Mouse (Mus musculus) embryonic facial prominence, embryonic 10.5 days (tissue): Measurements from ENCODE around the gene Emp1. TPM values are rescaled to one million over a fixed set of nuclear protein-coding genes. Genes with fewer than 3 reads are reported as not detected.
A peak's percentile ranks its signal among the peaks of the same experiment; 100 is the strongest.

Experiments
- DNase-seq: peaks from one replicate; pipeline ENCODE4 v3.0.0-alpha.2; 2017; ENCODE audit warnings: low spot score
- H3K27ac ChIP-seq: fragments of 300-500 bp; sonication (generic); replicated peaks from 2 replicates; pipeline ENCODE4 v1.5.1; 2016; ENCODE audit warnings: mild to moderate bottlenecking
- H3K27me3 ChIP-seq: fragments of 300-500 bp; sonication (generic); replicated peaks from 2 replicates; pipeline ENCODE4 v1.6.1; 2016; ENCODE audit warnings: low read depth, mild to moderate bottlenecking; ENCODE audit not compliant: poor library complexity, severe bottlenecking
- H3K36me3 ChIP-seq: fragments of 300-500 bp; sonication (generic); replicated peaks from 2 replicates; pipeline ENCODE4 v1.6.1; 2016; ENCODE audit warnings: mild to moderate bottlenecking, moderate library complexity
- H3K4me1 ChIP-seq: fragments of 300-500 bp; sonication (generic); 2 replicates; pipeline ENCODE4 v1.6.1; 2016
- H3K4me3 ChIP-seq: fragments of 300-500 bp; sonication (generic); 2 replicates; pipeline ENCODE4 v1.5.1; 2016; ENCODE audit warnings: mild to moderate bottlenecking, moderate library complexity
- H3K9me3 ChIP-seq: fragments of 300-500 bp; sonication (generic); 2 replicates; pipeline ENCODE4 v1.6.1; 2016; ENCODE audit warnings: mild to moderate bottlenecking
- WGBS: fragments of 180-500 bp; shearing (Covaris S2); methylation state at CpG from one replicate; pipeline ENCODE4 v1.1.7; 2016; 5-methylcytosine and 5-hydroxymethylcytosine counted together
- polyA plus RNA-seq: library from polyadenylated mRNA; unstranded; fragments of >200 nt; fragmentation: Nextera tagmentation; extraction: Ambion mirVana; gene quantifications from 2 replicates; pipeline ENCODE4 v1.2.1, GENCODE M21; 2016

Gene Emp1
- polyA plus RNA-seq, 1 experiment from 2014 or later: 7.7 TPM

GRCm38 (mm10) chr6:135397089-135397488 is 34.7 kb downstream of the Emp1 start:
- Histone ChIP-seq H3K36me3 (no peaks in the 10 kb centered on the region), H3K4me1 (no peaks in the 10 kb centered on the region), H3K4me3 (no peak overlapping the region), H3K27ac (no peak overlapping the region), H3K9me3 (no peaks in the 10 kb centered on the region), H3K27me3 (no peaks in the 10 kb centered on the region)
- 80% methylated on average over 4 of the region's 4 CpGs for WGBS
- DNase-seq: no peak

GRCm38 (mm10) chr6:135397788-135398187 is 35.4 kb downstream of the Emp1 start:
- no peaks in the 10 kb centered on the region for H3K4me1 ChIP-seq
- 88% methylated on average over 8 of the region's 8 CpGs for WGBS

GRCm38 (mm10) chr6:135398801-135399200 is 36.5 kb downstream of the Emp1 start:
- H3K27ac ChIP-seq: no peak overlapping the region
- DNase-seq: no peak
- H3K36me3 ChIP-seq: no peaks in the 10 kb centered on the region
- WGBS: 66% methylated on average over 5 of the region's 5 CpGs
- no peak overlapping the region for H3K4me3 ChIP-seq
- no peaks in the 10 kb centered on the region for H3K4me1 ChIP-seq
- H3K27me3 ChIP-seq: no peaks in the 10 kb centered on the region
- H3K9me3 ChIP-seq: no peaks in the 10 kb centered on the region

More at GRCm38 (mm10) chr6:135397788-135398187, 35.4 kb downstream of the Emp1 start:
- Histone ChIP-seq H3K36me3 (no peaks in the 10 kb centered on the region), H3K27ac (no peak overlapping the region), H3K4me3 (no peak overlapping the region), H3K27me3 (no peaks in the 10 kb centered on the region), H3K9me3 (no peaks in the 10 kb centered on the region)
- no peak for DNase-seq

GRCm38 (mm10) chr6:135400306-135400705 is 38.0 kb downstream of the Emp1 start:
- Histone ChIP-seq H3K36me3 (no peaks in the 10 kb centered on the region), H3K9me3 (no peaks in the 10 kb centered on the region), H3K4me3 (no peak overlapping the region), H3K4me1 (no peaks in the 10 kb centered on the region), H3K27me3 (no peaks in the 10 kb centered on the region), H3K27ac (no peak overlapping the region)
- peak; percentile 68 for DNase-seq
- 42% methylated on average over 3 of the region's 3 CpGs for WGBS

- Histone ChIP-seq H3K4me3 (no peak overlapping the region), H3K27me3 (no peaks in the 10 kb centered on the region), H3K4me1 (no peaks in the 10 kb centered on the region), H3K9me3 (no peaks in the 10 kb centered on the region), H3K36me3 (no peaks in the 10 kb centered on the region), H3K27ac (no peak overlapping the region)
- 89% methylated on average over 11 of the region's 11 CpGs for WGBS
- DNase-seq: no peak
These were observed 42.7 kb downstream of the Emp1 start for GRCm38 (mm10) chr6:135405093-135405492.

- no peaks in the 10 kb centered on the region for H3K27me3 ChIP-seq
- 79% methylated on average over 4 of the region's 4 CpGs for WGBS
- H3K4me3 ChIP-seq: no peak overlapping the region
- no peaks in the 10 kb centered on the region for H3K4me1 ChIP-seq
- DNase-seq: no peak
- no peaks in the 10 kb centered on the region for H3K36me3 ChIP-seq
- H3K9me3 ChIP-seq: no peaks in the 10 kb centered on the region
- no peak overlapping the region for H3K27ac ChIP-seq
These were observed 45.0 kb downstream of the Emp1 start for GRCm38 (mm10) chr6:135407323-135407722.

- Histone ChIP-seq H3K36me3 (no peaks in the 10 kb centered on the region), H3K9me3 (no peaks in the 10 kb centered on the region), H3K27ac (no peak overlapping the region), H3K27me3 (no peaks in the 10 kb centered on the region), H3K4me1 (no peaks in the 10 kb centered on the region), H3K4me3 (no peak overlapping the region)
- no peak for DNase-seq
- 87% methylated on average over 10 of the region's 10 CpGs for WGBS
These were observed 49.5 kb downstream of the Emp1 start for GRCm38 (mm10) chr6:135411712-135412319.

GRCm38 (mm10) chr6:135412649-135413048 is 50.3 kb downstream of the Emp1 start:
- DNase-seq: no peak
- H3K27ac ChIP-seq: no peak overlapping the region
- H3K4me1 ChIP-seq: no peaks in the 10 kb centered on the region
- H3K27me3 ChIP-seq: no peaks in the 10 kb centered on the region
- H3K9me3 ChIP-seq: no peaks in the 10 kb centered on the region
- no peaks in the 10 kb centered on the region for H3K36me3 ChIP-seq
- no peak overlapping the region for H3K4me3 ChIP-seq
- 88% methylated on average over 6 of the region's 6 CpGs for WGBS

- Histone ChIP-seq H3K27me3 (no peaks in the 10 kb centered on the region), H3K4me1 (no peaks in the 10 kb centered on the region), H3K36me3 (no peaks in the 10 kb centered on the region), H3K27ac (no peak overlapping the region), H3K9me3 (no peaks in the 10 kb centered on the region), H3K4me3 (no peak overlapping the region)
- 26% methylated on average over 5 of the region's 5 CpGs for WGBS
- DNase-seq: peak; percentile 63
These were observed 55.1 kb downstream of the Emp1 start for GRCm38 (mm10) chr6:135417459-135417858.

- Histone ChIP-seq H3K4me3 (no peak overlapping the region), H3K36me3 (no peaks in the 10 kb centered on the region), H3K27me3 (no peaks in the 10 kb centered on the region), H3K4me1 (no peaks in the 10 kb centered on the region), H3K9me3 (peaks cover 5% of the 10 kb centered on the region; the same call in 1 of the 2 replicates), H3K27ac (no peak overlapping the region)
- no peak for DNase-seq
- 86% methylated on average over 8 of the region's 8 CpGs for WGBS
These were observed 56.0 kb downstream of the Emp1 start for GRCm38 (mm10) chr6:135418223-135418824.

- no peak overlapping the region for H3K4me3 ChIP-seq
- H3K4me1 ChIP-seq: peaks cover 9% of the 10 kb centered on the region
- H3K36me3 ChIP-seq: no peaks in the 10 kb centered on the region
- no peak overlapping the region for H3K27ac ChIP-seq
- H3K27me3 ChIP-seq: no peaks in the 10 kb centered on the region
- peaks cover 1% of the 10 kb centered on the region; the same call in 1 of the 2 replicates for H3K9me3 ChIP-seq
- WGBS: 90% methylated on average over 2 of the region's 2 CpGs
- DNase-seq: no peak
These were observed 65.9 kb downstream of the Emp1 start for GRCm38 (mm10) chr6:135428246-135428645.

- Histone ChIP-seq H3K27me3 (no peaks in the 10 kb centered on the region), H3K9me3 (no peaks in the 10 kb centered on the region), H3K27ac (no peak overlapping the region), H3K36me3 (no peaks in the 10 kb centered on the region), H3K4me3 (no peak overlapping the region), H3K4me1 (peaks cover 9% of the 10 kb centered on the region)
- DNase-seq: peak; percentile 56
- WGBS: 49% methylated on average over 8 of the region's 8 CpGs
These were observed 67.0 kb downstream of the Emp1 start for GRCm38 (mm10) chr6:135429268-135429909.

- no peak for DNase-seq
- H3K36me3 ChIP-seq: no peaks in the 10 kb centered on the region
- H3K4me1 ChIP-seq: peaks cover 9% of the 10 kb centered on the region
- H3K9me3 ChIP-seq: no peaks in the 10 kb centered on the region
- H3K27ac ChIP-seq: no peak overlapping the region
- WGBS: 82% methylated on average over 8 of the region's 8 CpGs
- no peak overlapping the region for H3K4me3 ChIP-seq
- no peaks in the 10 kb centered on the region for H3K27me3 ChIP-seq
These were observed 68.2 kb downstream of the Emp1 start for GRCm38 (mm10) chr6:135430441-135430970.
